Mouse (Mus musculus) embryo, embryonic 11.5 days (tissue): ENCODE data around the gene Glb1.

Experiments
- DNase-seq: peaks from one replicate; pipeline ENCODE4 v3.0.0-alpha.2; 2012; ENCODE audit warnings: low read depth, low spot score

The Glb1 gene

GRCm38 (mm10) chr9:114442893-114443292, 42.0 kb downstream of the Glb1 start:
- DNase-seq, result no peak

DNA sequence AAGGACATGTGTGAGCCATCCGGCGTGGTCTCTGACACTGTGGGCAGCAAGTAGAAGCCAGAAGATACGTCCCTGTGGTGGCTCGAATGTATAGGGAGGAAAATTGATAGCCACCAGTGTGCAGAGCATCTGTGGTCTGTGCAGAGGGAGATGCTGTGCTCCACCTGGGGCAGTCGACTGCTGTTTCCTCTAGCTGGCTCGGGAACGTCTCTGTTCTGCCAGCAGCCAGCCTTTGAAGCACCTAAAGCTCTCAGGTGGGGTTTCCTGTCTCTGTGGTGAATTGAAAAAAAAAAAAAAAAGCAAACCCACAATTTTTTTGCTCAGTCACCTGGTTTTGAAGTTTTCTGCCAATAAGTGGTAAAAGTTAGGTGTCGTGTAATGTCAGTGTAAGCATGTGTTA, 42.5 kb downstream of the Glb1 start:
- DNase-seq, result no peak

DNA sequence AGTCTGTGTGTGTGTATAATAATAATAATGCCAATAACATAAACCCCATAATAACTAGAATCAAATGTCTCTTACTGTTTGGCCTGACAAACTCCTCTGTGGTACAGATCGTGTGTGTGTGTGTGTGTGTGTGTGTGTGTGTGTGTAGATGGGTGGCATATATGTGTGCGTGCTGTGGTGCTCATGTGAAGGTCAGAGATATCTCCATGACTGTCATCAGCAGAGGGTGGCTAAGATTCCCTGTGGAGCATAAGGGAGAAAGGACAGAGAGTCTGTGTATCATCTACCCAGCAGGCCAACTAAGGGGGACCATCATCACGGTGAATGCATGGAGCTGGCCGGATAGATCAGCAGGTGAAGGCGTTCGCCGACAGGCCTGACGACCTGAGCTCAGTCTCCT, 46.0 kb downstream of the Glb1 start:
- no peak for DNase-seq

DNA sequence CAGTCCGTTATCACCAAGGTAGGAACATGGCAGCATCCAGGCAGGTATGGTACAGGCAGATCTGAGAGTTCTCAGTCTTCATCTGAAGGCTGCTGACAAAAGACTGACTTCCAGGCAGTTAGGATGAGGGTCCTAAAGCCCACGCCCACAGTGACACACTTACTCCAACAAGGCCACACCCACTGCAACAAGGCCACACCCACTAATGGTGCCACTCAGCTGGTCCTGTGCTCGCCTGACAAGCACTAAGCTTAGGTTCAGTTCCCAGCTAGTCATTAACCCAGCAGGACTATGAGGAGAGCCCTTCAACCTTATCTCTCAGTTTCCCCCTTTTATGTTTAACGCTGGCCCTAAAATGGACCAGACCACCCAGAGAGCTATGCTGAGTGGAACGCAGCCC, 47.8 kb downstream of the Glb1 start:
- DNase-seq, result no peak

- DNase-seq, result no peak
These were observed 48.4 kb downstream of the Glb1 start for GRCm38 (mm10) chr9:114449120-114449754.

GRCm38 (mm10) chr9:114451615-114452014, 50.7 kb downstream of the Glb1 start:
- no peak for DNase-seq

DNA sequence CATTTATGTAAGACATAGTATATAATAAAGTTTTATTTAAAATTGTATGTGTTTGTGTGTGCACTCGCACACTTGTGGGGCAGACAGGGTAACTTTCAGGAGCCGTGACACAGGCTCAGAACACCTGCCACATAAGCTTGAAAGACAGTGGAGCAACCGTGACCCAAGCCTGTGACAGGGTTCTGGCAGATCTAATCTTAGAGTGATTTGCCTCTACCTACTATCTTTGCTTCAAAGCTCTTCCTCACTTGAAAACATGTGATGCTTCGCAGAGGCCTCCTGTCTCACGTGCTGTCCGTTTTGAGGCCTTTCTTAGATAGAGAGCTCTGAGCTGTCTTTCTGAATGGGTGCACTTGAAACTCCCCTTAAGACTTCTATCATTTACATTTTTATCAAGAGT, 51.5 kb downstream of the Glb1 start:
- no peak for DNase-seq

- no peak for DNase-seq
These were observed 54.5 kb downstream of the Glb1 start for GRCm38 (mm10) chr9:114455420-114455819.

DNA sequence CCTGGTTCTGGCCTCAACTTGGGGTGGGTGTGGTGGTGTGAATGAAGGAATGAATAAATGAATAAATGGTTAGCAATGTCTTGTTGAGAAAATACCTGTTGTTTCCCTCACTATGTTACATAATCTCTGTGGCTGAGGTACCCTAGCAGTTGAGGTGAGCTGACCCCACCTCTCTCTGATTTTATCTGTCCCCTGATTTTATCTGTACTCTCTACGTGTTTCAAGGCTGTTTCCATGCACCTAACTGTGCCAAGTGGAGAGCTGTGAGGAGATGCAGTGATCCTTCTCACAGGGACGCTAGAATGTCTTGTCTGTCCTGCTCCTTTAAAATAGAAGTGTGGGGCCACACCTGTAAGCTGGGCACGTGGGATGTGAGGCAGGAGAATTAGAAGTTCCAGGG, 57.6 kb downstream of the Glb1 start:
- DNase-seq, result no peak

DNA sequence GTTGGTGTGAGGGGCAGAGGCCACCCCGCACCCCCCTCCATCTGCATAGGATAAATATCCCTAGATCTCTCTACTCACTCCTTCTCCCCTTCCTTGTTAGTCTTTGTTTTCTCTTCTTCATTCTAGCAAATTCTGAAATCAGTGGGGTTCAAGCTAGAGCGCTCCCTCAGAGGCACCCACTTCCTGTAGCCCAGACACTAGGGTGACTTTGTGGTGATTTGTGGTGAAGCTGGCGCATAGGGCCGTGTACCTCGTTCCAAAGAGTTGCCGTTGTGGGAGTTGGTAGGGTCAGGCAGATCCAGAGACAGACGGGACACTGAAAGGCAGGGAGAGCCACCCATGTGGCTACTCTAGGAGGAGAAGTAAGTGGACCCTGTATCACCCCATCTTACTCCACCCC, 61.7 kb downstream of the Glb1 start:
- DNase-seq, result no peak

- no peak for DNase-seq
These were observed 64.6 kb downstream of the Glb1 start for GRCm38 (mm10) chr9:114465442-114465841.

DNA sequence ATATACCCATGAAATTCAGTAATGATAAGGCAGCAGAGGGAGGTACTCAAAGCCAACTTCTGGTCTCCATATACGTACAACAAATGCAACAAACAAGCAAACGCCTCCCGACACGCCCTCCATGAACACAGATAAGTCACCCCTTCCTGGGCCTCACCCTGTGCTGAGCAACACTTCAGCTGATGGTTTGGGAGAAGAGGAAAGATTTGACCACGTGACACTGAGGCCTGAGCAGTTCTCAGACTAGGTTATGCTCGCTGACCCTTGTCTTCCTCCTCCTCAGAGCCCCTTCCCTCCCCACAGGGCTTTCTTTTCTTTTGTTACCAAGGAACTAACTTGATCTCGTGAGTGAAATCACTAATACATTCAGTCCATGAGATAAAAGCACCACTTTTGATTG, 66.0 kb downstream of the Glb1 start:
- DNase-seq, result no peak

- no peak for DNase-seq
These were observed 67.3 kb downstream of the Glb1 start for GRCm38 (mm10) chr9:114468217-114468616.

- DNase-seq, result no peak
These were observed 67.8 kb downstream of the Glb1 start for GRCm38 (mm10) chr9:114468701-114469100.

- DNase-seq, result no peak
These were observed 71.0 kb downstream of the Glb1 start for GRCm38 (mm10) chr9:114471892-114472291.

DNA sequence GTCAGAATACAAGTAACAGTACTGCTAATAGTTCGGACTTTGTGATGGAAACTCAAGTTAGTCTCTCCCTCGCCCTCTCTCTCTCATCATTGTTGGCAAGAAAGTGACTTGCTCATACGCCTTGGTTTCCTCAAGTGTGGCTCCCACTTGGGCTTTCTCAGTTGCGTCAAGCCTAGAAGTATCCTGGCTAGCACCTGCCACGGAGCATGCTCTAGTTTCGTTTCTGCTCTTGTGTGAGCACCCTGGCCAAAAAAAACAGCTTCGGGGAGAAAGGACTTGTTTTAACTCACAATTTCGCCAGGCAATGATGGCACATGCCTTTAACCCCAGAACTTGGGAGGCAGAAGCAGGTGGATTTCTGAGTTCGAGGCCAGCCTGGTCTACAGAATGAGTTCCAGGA, 76.1 kb downstream of the Glb1 start:
- no peak for DNase-seq

DNA sequence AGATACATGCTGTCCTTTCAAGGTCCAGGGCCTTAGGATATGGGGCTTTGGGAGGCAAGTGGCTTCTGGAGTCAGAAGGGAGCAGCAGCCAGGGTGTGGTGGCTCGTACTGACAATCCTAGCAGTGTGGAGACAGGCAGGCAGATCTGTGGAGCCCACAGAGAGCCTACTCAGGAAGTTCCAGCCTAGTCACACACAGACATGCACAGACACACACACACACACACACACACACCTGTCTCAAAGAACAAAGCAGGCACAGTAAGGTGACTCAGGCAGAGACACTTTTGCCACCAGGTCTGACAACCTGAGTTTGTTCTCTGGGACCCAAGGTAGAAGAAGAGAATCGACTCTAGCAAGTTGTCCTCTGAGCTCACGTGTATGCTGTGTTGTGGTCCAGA, 80.1 kb downstream of the Glb1 start:
- DNase-seq, result no peak

GRCm38 (mm10) chr9:114484771-114485170, 83.9 kb downstream of the Glb1 start:
- no peak for DNase-seq

GRCm38 (mm10) chr9:114486808-114487207, 85.9 kb downstream of the Glb1 start:
- no peak for DNase-seq

DNA sequence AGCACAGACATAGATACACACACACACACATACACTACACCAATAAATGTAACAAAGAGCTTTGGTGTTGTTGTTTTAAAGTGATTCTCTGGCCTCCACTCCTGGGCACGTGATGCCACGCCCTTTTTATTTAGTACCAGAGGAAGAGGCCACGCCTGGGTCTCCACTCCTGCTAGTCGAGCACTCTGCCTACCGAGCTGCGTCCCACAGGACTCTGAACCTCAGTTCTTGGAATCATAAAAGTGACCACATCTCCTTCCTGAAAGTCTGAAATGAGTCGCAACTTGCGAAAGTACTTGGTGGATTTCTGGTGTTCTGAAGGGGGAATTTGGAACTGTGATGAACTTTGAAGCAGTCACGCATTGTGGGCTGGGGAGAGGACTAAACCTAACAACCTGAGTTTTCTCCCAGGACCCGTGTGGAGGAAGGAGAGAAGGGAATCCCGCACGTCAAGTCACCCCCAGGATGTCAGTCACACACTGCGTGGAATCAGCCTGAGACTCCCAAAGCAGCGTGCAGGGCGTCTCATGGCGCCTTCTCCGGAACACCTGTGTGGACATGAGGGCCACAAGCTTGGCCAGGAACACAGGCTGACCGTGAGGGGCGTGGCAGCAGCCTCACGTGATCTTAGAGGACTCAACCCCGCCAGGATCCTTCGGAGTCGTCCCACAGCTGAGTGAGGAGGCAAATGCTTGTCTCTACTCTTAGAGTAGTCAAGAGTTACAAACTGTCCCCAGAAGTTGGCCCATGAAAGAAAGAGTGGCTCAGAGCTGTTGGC, 86.8 kb downstream of the Glb1 start:
- DNase-seq, result no peak

- DNase-seq, result no peak
These were observed 95.6 kb downstream of the Glb1 start for GRCm38 (mm10) chr9:114496469-114496868.

DNA sequence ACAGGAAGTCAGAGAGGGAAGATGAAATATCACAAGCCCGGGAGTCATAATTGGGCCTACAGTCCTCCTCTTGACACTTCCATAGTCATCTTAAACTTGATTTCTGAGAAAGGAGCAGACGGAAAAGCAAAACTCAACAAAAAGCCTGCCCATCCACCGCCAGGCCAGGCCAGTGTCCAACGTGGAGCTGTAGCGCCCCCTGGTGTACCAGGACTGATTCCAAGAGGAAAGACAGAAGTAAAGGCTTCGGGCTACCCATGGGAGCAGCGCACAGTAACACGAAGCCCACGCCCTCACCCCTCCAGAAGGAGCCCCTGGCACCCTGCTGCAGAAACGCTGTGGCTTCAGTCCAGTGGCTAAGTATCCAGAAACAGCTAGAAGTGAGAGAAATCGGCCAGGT, 97.3 kb downstream of the Glb1 start:
- DNase-seq, result peak; percentile 82

DNA sequence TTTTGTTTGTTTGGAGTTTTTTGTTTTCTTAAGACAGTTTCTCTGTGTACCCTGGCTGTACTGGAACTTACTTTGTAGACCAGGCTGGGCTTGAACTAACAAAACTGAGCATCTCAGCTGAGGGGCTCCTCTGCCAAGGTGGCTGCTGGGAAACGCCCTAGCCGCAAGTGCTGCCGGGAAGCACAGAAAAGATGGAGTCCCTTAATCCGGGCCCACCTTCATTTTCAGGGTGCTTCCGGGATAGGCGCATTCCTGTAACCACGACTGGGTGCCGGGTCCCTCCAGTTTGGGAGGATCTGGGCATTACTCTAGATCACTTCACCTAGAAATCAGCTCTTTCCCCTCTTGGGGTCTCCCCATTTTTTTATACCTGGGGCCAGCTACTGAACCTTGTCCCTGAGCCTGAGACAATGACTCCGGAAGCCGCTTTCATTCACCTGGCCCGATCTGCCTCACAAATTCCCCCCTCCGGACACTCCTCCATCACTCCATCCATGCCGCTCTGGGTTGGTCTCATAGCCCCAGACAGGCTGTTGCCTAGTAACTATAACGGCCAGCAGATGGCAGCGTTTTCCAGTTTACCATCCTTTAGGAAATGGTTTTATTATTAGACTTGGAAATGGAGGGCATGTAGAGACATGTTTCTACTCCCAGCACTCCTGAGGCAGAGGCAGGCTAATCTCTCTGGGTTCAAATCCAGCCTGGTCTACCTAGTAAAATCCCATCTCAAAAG, 99.1 kb downstream of the Glb1 start:
- DNase-seq, result peak; percentile 56
